Mouse (Mus musculus): ENCODE measurements around the gene Syce1l. TPM values are rescaled to one million over a fixed set of nuclear protein-coding genes. Genes with fewer than 3 reads are reported as not detected.
A peak's percentile ranks its signal among the peaks of the same experiment; 100 is the strongest.

Gene Syce1l
- not detected for total RNA-seq (2021)
- long read RNA-seq, experiment 1 = 0 reads
- long read RNA-seq, experiment 2 = 0 reads

- no peak for DNase-seq
These were observed at the start of gene Syce1l for GRCm38 (mm10) chr8:113642926-113643325. Gene Syce1l, plus strand, starts transcription at chr8:113643213.

- no peak for DNase-seq
These were observed 44.6 kb upstream of the Syce1l start for GRCm38 (mm10) chr8:113598401-113598800.

GRCm38 (mm10) chr8:113632634-113633033, 10.4 kb upstream of the Syce1l start:
- DNase-seq = no peak

GRCm38 (mm10) chr8:113634161-113634560, 8.9 kb upstream of the Syce1l start:
- DNase-seq = no peak

GRCm38 (mm10) chr8:113634670-113635591, 8.1 kb upstream of the Syce1l start, which contains the start of gene Mon1b:
Gene Mon1b, plus strand, starts transcription at chr8:113635587.
- DNase-seq = peak; percentile 93

- DNase-seq = no peak
These were observed 7.3 kb upstream of the Syce1l start for GRCm38 (mm10) chr8:113635592-113636279.

- no peak for DNase-seq
These were observed 6.8 kb upstream of the Syce1l start for GRCm38 (mm10) chr8:113636280-113636628.

GRCm38 (mm10) chr8:113640357-113640756, 2.7 kb upstream of the Syce1l start:
- DNase-seq = no peak

- no peak for DNase-seq
These were observed 632 bp downstream of the Syce1l start for GRCm38 (mm10) chr8:113643479-113644210.

- DNase-seq = no peak
These were observed 2.2 kb downstream of the Syce1l start for GRCm38 (mm10) chr8:113645220-113645619.

GRCm38 (mm10) chr8:113652450-113652849, 9.4 kb downstream of the Syce1l start:
- no peak for DNase-seq

GRCm38 (mm10) chr8:113653151-113653550, 10.1 kb downstream of the Syce1l start:
- no peak for DNase-seq

- no peak for DNase-seq
These were observed 13.1 kb downstream of the Syce1l start for GRCm38 (mm10) chr8:113656154-113656553.

- DNase-seq = no peak
These were observed 13.8 kb downstream of the Syce1l start for GRCm38 (mm10) chr8:113656681-113657298.

GRCm38 (mm10) chr8:113660128-113660527, 17.1 kb downstream of the Syce1l start:
- no peak for DNase-seq

GRCm38 (mm10) chr8:113664544-113664943, 21.5 kb downstream of the Syce1l start:
- DNase-seq = peak; percentile 77

- DNase-seq = no peak
These were observed 22.0 kb downstream of the Syce1l start for GRCm38 (mm10) chr8:113665036-113665435.

GRCm38 (mm10) chr8:113665951-113666350, 22.9 kb downstream of the Syce1l start:
- no peak for DNase-seq

GRCm38 (mm10) chr8:113666714-113667432, 23.9 kb downstream of the Syce1l start:
- DNase-seq = no peak

GRCm38 (mm10) chr8:113669924-113670323, 26.9 kb downstream of the Syce1l start:
- no peak for DNase-seq

GRCm38 (mm10) chr8:113672599-113673255, 29.7 kb downstream of the Syce1l start:
- DNase-seq = no peak

Data from gastrocnemius, postnatal 10 days (tissue).